Mouse (Mus musculus) liver, embryonic 14.5 days (tissue): ENCODE measurements at regions not wholly inside any gene's neighbourhood (a gene's known extent, or its start where the extent isn't known, plus 50 kb on each side); places are given as distances from the start of the nearest gene placed in this dataset.

ENCODE experiments used
- CTCF ChIP-seq: IDR thresholded peaks from 2 replicates; pipeline ENCODE4 v1.5.1; 2016; ENCODE audit warnings: antibody characterized with exemption, low read depth, control low read depth
- EP300 ChIP-seq: IDR thresholded peaks from 2 replicates; pipeline ENCODE4 v1.6.1; 2016; ENCODE audit warnings: antibody characterized with exemption, low read depth

DNA sequence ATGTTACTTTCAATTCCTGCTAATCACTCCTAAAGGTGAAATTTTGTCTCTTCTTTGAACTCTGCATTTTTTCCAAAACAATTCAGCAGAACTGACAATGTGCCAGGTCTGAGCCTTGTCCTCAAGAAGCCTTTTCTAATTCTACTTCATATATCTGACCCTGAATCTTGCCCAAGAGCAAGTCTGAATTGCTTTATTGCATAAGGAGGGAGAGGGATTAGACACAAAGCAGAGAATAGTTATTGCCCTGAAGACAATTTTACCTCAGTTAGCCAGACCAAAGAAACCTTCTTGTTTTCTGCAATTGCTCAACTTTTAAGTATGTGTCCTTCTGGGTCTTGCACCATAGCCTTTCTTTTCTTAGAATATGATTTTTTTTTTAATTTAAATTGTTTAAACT lies 316.0 kb upstream of the Sorcs1 start:
- no peak for TF ChIP-seq EP300
- TF ChIP-seq CTCF, result no peak
